Mouse (Mus musculus) CD8-positive naive resting alpha-beta T cell, adult 2 months (primary cell): ENCODE results near the gene Lrp10.
A peak's percentile ranks its signal among the peaks of the same experiment; 100 is the strongest.

Experiments
- DNase-seq, 2 experiments: peaks; one replicate each; pipeline ENCODE4 v3.0.0; 2022; ENCODE audit warnings: low read depth in 2 of 2, low spot score in 2 of 2

The Lrp10 gene

DNA sequence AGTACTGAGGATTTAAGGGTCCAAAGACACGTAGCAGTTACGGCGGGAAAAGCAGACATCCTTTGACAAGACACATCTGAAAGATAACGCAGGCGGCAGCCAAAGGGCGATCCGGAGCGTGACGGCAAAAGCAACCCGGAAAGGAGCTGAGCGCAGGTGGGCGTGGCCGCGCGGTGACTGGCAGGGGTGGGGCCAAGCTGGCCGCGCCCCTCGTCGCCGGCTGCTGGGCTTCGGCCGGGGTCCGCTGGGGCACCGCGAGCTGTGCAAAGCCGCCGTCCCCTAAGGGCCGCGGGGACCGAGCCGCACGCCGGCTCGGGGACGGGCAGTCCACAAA, at the start of gene Lrp10:
TSS of gene Lrp10 (plus strand) at position 179 of the 334 bp plus-strand sequence.
- peak; percentile 83 to 87 for DNase-seq

DNA sequence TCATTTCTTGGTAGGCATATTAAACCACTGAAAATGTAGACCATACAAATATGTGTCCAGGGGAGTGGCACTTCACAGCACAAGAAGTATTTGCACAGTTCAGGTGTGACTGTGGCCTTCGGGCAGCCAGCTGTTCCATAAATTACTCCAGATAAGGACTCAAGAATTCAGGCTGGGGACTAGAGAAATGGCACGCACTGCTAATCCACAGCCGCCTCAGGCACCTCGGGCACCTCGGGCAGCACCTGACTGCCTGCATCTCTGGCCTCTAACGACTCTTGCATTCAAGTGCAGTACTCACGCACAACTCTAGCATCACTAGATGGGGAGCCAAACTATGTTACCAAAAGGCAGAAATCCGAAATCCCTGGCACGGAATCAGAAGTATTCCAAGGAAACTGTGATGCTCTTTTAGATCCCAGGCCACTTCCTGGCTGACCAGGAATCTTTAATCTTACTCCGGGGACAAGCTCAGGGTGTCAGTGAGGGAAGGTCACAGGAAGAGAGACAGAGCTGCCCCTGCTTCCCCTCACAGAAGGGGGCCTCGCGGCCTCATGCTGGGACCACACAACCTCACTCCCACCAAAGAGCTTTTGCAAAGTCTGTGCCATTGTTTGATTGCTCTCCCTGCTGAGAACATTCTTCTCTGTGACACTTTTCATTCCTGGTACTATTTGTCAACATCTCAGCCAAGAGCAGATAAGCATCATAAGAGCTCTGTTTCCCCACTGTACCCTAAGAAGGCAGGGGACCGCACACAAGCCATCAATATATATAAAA, 48.5 kb upstream of the Lrp10 start:
- no peak for DNase-seq

DNA sequence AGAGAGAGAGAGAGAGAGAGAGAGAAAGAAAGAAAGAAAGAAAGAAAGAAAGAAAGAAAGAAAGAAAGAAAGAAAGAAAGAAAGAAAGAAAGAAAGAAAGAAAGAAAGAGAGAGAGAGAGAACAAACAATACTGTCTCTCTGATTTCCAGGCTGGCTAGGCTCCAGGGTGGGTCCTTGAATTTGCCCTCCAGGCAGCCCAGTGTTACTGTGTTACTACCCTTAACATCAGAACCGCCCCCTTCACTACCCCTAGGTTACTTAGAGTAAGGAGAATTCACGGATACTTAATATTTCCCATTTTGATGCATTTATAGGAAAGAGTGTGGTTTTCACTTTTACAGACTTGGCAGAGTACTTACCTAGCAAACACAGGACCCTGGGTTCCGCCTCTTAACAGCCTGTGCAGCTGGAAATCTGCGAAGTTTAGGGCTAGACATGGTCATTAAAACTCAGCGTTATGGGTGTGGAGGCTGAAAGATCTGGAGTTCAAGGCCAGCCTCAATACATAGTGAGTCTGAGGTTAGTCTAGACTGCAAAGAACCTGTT, 47.6 kb upstream of the Lrp10 start:
- no peak for DNase-seq

DNA sequence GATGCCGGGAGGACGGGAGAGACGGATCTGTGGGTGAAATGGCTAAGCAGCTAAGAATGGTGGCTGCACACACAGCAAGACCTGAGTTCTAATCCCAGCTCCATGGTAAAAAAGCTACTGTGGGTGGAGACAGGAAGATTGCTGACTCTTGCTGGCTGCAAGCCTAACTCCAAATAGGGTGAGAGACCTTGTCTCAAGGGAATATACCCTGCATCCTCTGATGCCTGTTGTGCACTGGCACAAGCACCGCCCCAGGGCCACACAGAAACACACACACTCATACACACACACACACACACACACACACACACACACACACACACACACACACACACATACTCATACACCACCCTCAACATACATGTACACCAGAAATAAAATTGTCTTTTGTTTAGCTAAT, 47.1 kb upstream of the Lrp10 start:
- no peak for DNase-seq

DNA sequence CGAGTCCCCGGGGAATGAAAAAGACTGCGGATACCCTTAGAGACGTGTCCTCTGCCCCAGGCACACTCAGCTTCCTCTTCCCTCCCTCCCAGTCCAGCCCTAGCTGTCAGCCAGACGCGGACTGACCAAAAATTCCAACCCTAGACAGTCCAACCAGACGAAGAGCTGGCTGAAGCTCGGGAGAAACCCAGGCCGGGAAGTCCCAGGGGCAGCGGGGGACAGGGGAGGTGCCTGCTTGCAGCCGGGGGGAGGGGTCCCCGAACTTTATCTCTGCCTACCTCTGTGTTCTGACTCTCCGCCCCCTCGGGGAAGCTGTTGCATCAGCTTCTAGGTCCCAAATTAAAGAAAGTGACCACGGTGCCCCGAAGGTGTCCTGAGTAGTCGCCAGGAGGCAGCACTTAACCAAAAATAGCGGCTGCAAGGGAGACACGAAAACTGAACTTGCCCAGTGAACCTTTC, 46.3 kb upstream of the Lrp10 start, which contains the start of gene Slc7a7:
TSS of gene Slc7a7 (minus strand) at position 158 of the 459 bp plus-strand sequence.
- DNase-seq, result no peak

GRCm38 (mm10) chr14:54421014-54421413, 42.9 kb upstream of the Lrp10 start:
- DNase-seq, result no peak

DNA sequence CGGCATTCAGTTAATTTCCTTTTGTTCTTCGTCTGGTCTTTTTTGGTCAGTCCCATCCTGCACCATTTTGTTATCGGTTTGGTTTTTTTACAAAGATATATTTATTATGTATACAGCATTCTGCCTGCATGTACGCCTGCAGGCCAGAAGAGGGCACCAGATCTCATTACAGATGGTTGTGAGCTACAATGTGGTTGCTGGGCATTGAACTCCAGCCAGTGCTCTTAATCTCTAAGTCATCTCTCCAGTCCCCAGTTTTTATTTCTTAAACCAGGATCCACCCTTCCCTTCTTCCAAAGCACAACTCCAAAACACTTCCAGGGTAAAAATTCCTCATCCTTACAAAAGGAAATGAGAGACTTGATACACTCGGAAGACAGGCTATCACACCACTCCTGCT, 40.5 kb upstream of the Lrp10 start:
- DNase-seq, result peak in 1 of 2 experiments; percentile 38

- no peak for DNase-seq
These were observed 39.3 kb upstream of the Lrp10 start for GRCm38 (mm10) chr14:54424634-54425033.

- no peak for DNase-seq
These were observed 38.4 kb upstream of the Lrp10 start for GRCm38 (mm10) chr14:54425540-54425939.

DNA sequence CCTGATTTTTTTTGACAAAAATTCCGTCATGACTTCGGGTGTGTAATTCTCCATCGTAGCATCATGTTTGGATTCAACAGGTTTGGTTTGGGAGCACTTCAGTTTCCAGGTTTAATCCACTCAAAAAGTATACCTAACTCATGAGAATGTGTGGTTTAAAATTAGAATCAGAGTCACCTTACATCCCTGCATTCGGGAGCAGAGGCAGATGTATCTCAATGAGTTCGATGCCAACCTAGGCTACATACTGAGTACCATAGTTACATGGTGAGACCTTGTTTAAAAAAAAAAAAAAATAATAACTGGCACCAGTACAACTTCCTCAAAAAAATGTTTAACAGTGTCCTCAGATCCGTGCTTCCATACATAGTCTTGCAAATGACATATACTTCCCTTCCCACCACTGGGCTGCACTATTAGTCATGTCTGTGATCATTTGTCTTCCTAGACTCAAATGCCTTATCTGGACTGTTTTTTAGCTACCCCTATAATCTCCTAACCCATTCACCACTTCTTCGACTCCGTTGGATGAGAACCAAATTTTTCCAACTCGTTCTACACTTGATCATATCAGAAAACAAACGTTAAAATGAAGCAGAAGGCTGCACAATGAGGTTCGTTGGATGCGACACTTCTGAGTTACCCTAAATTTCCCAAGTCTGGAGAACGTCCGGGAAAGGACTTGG, 37.8 kb upstream of the Lrp10 start:
- no peak for DNase-seq

- peak; percentile 55 to 64 for DNase-seq
These were observed 37.1 kb upstream of the Lrp10 start, which contains the start of gene Mrpl52 for GRCm38 (mm10) chr14:54426689-54427398. Gene Mrpl52 (plus strand): TSS chr14:54426909.

GRCm38 (mm10) chr14:54427696-54428095, 36.2 kb upstream of the Lrp10 start:
- no peak for DNase-seq

- DNase-seq, result no peak
These were observed 35.5 kb upstream of the Lrp10 start for GRCm38 (mm10) chr14:54428421-54428820.

DNA sequence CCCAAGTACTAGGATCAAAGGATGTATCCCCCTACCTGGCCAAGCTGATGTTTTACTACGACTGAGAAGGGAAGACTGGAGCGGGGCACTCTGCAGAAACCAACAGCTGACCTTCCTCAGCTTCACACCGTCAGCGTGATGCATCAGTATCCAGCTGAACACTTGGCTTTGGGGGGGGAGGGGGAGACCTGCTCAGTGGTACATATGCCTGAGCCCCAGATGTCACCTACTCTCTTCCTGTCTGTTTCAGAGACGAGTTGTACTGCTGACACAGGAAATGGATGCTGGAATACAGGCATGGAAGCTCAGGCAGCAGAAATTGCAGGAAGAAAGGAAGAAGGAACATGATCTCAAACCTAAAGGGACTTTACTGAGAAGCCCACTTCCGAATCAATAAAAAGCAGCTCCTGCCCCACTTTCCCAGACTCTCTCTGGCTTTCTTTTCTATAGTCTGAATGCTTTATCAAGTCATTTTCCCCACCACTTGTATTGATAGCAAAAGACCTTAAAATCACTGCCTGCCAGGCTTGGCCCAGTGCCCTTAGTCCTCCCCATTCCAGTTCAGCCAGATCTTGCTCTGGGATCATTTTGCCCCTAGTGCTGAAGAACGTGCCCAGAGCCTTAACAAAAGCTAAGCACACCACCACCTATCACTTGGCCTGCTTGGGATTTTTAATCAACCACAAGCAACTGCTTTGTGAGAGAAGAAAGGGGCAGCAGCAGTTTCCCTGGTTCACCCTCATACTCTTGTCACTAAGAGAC, 34.4 kb upstream of the Lrp10 start:
- DNase-seq, result no peak

GRCm38 (mm10) chr14:54430406-54431145, 33.4 kb upstream of the Lrp10 start:
- DNase-seq, result no peak

- no peak for DNase-seq
These were observed 32.4 kb upstream of the Lrp10 start, which contains the start of gene Mmp14 for GRCm38 (mm10) chr14:54431334-54432077. Gene Mmp14 (plus strand): TSS chr14:54431612.

- DNase-seq, result peak; percentile 6 to 14
These were observed 31.7 kb upstream of the Lrp10 start for GRCm38 (mm10) chr14:54432078-54432836.
